In genomic region chrX:73787225-73787558, GRCm38 (mm10) we compare ENCODE assay signal across 7 mouse cellular contexts. TPM values are rescaled to one million over a fixed set of nuclear protein-coding genes. Genes with fewer than 3 reads are reported as not detected.
DNase-seq lines count a peak whose midpoint lies in the region; ATAC-seq lines count a peak whose summit lies in the region.

No protein-coding gene starts in this region.

- H3K9ac ChIP-seq in limb, embryonic 13.5 days, result peak overlapping the region; percentile 75
- peak overlapping the region; percentile 63 for H3K9ac ChIP-seq in stomach, embryonic 15.5 days

- H3K9me3 ChIP-seq in megakaryocyte, embryonic 14.5 days, result peaks cover 10% of the 10 kb centered on the region; the same call in 1 of the 2 replicates
- H3K9me3 ChIP-seq in erythroblast, embryonic 14.5 days (ENCODE audit: control insufficient read depth, low read length), result peaks cover 13% of the 10 kb centered on the region
- no peaks in the 10 kb centered on the region for H3K9me3 ChIP-seq in limb, embryonic 13.5 days
- H3K9me3 ChIP-seq in stomach, embryonic 15.5 days, result no peaks in the 10 kb centered on the region

- H3K4me1 ChIP-seq in megakaryocyte, embryonic 14.5 days, result peaks cover 42% of the 10 kb centered on the region
- peaks cover 35% of the 10 kb centered on the region for H3K4me1 ChIP-seq in erythroblast, embryonic 14.5 days (ENCODE audit: control insufficient read depth)
- peaks cover 12% of the 10 kb centered on the region for H3K4me1 ChIP-seq in limb, embryonic 13.5 days
- peaks cover 10% of the 10 kb centered on the region; the same call in 1 of the 2 replicates for H3K4me1 ChIP-seq in stomach, embryonic 15.5 days

- H3K36me3 ChIP-seq in megakaryocyte, embryonic 14.5 days (replicated peaks; ENCODE audit: low read length), result peaks cover 57% of the 10 kb centered on the region
- peaks cover 51% of the 10 kb centered on the region for H3K36me3 ChIP-seq in erythroblast, embryonic 14.5 days (ENCODE audit: control insufficient read depth)
- peaks cover 21% of the 10 kb centered on the region for H3K36me3 ChIP-seq in limb, embryonic 13.5 days
- no peaks in the 10 kb centered on the region for H3K36me3 ChIP-seq in stomach, embryonic 15.5 days

- WGBS in limb, embryonic 13.5 days, result 23% methylated on average over 22 of the region's 22 CpGs
- WGBS in stomach, embryonic 15.5 days, result 11% methylated on average over 20 of the region's 22 CpGs

- ATAC-seq in megakaryocyte, adult 5-6 weeks (ENCODE audit: poor library complexity, severe bottlenecking), result no peak; the same call in 1 of the 2 replicates
- ATAC-seq in limb, embryonic 13.5 days (ENCODE audit: low FRiP score, low read depth), result no peak; the same call in 1 of the 2 replicates
- ATAC-seq in stomach, embryonic 15.5 days (ENCODE audit: insufficient read depth, low FRiP score, low read depth), result peak; percentile 29

- no peak for DNase-seq in layer of hippocampus, postnatal 36 days
- DNase-seq in thymus, postnatal 36 days, result no peak

- peak overlapping the region; percentile 68 for H3K4me2 ChIP-seq in limb, embryonic 13.5 days (replicated peaks)
- H3K4me2 ChIP-seq in stomach, embryonic 15.5 days, result peak overlapping the region; percentile 52

- H3K27me3 ChIP-seq in megakaryocyte, embryonic 14.5 days (replicated peaks), result peaks cover 32% of the 10 kb centered on the region
- peaks cover 12% of the 10 kb centered on the region for H3K27me3 ChIP-seq in erythroblast, embryonic 14.5 days (ENCODE audit: control insufficient read depth)
- peaks cover 5% of the 10 kb centered on the region for H3K27me3 ChIP-seq in limb, embryonic 13.5 days
- H3K27me3 ChIP-seq in stomach, embryonic 15.5 days (replicated peaks), result no peaks in the 10 kb centered on the region

- H3K4me3 ChIP-seq in megakaryocyte, embryonic 14.5 days (replicated peaks), result peak overlapping the region; percentile 93
- H3K4me3 ChIP-seq in erythroblast, embryonic 14.5 days (replicated peaks), result peak overlapping the region; percentile 91
- peak overlapping the region; percentile 60 for H3K4me3 ChIP-seq in limb, embryonic 13.5 days
- H3K4me3 ChIP-seq in stomach, embryonic 15.5 days (replicated peaks), result peak overlapping the region; percentile 63

- peak overlapping the region; percentile 70; the same call in 1 of the 2 replicates for H3K27ac ChIP-seq in limb, embryonic 13.5 days
- peak overlapping the region; percentile 77; the same call in 1 of the 2 replicates for H3K27ac ChIP-seq in stomach, embryonic 15.5 days

RNA-seq across cellular contexts. Expression of gene Ssr4, which starts 0.4 kb away (rescaled TPM):
- polyA plus RNA-seq in megakaryocyte, embryonic 14.5 days (2012; ENCODE audit: insufficient read depth, low replicate concordance), result 53.1 and 60.4 TPM in 2 replicates
- total RNA-seq in megakaryocyte, adult 5-6 weeks (2015), result 250 and 261 TPM in 2 replicates
- total RNA-seq in megakaryocyte, adult 5-6 weeks (2017), result 127 and 142 TPM in 2 replicates
- polyA plus RNA-seq in erythroblast, embryonic 14.5 days (2012), result 2.6 and 3.5 TPM in 2 replicates
- polyA plus RNA-seq in limb, embryonic 13.5 days (2015; fragmentation: Nextera tagmentation; extraction: Ambion mirVana), result 182 TPM in 2 replicates
- polyA plus RNA-seq in stomach, embryonic 15.5 days (2015; fragmentation: Nextera tagmentation; extraction: Ambion mirVana), result 253 and 266 TPM in 2 replicates
- total RNA-seq in layer of hippocampus, postnatal 36 days (2021), result 10 to 100 TPM; 83.9 to 88.9 TPM

RNA-seq across cellular contexts. Expression of gene Idh3g, which starts 0.5 kb away (rescaled TPM):
- 4.7 and 20.7 TPM in 2 replicates for polyA plus RNA-seq in megakaryocyte, embryonic 14.5 days (2012; ENCODE audit: insufficient read depth, low replicate concordance)
- total RNA-seq in megakaryocyte, adult 5-6 weeks (2015), result 277 and 286 TPM in 2 replicates
- 154 and 172 TPM in 2 replicates for total RNA-seq in megakaryocyte, adult 5-6 weeks (2017)
- 4.3 and 5.1 TPM in 2 replicates for polyA plus RNA-seq in erythroblast, embryonic 14.5 days (2012)
- 200 and 206 TPM in 2 replicates for polyA plus RNA-seq in limb, embryonic 13.5 days (2015; fragmentation: Nextera tagmentation; extraction: Ambion mirVana)
- polyA plus RNA-seq in stomach, embryonic 15.5 days (2015; fragmentation: Nextera tagmentation; extraction: Ambion mirVana), result 202 and 211 TPM in 2 replicates
- total RNA-seq in layer of hippocampus, postnatal 36 days (2021), result 100 to 1,000 TPM; 194 to 202 TPM

RNA-seq across cellular contexts. Expression of gene Srpk3, which starts 13.0 kb away (rescaled TPM):
- 0.45 and 4.0 TPM in 2 replicates for polyA plus RNA-seq in megakaryocyte, embryonic 14.5 days (2012; ENCODE audit: insufficient read depth, low replicate concordance)
- not detected in 2 replicates for total RNA-seq in megakaryocyte, adult 5-6 weeks (2015)
- 0.45 TPM in 1 of 2 replicates, not detected in the other for total RNA-seq in megakaryocyte, adult 5-6 weeks (2017)
- not detected in 2 replicates for polyA plus RNA-seq in erythroblast, embryonic 14.5 days (2012)
- 23.8 and 25.7 TPM in 2 replicates for polyA plus RNA-seq in limb, embryonic 13.5 days (2015; fragmentation: Nextera tagmentation; extraction: Ambion mirVana)
- polyA plus RNA-seq in stomach, embryonic 15.5 days (2015; fragmentation: Nextera tagmentation; extraction: Ambion mirVana), result 2.2 and 4.8 TPM in 2 replicates
- total RNA-seq in layer of hippocampus, postnatal 36 days (2021), result 1 to 10 TPM; 5.1 to 5.8 TPM

RNA-seq across cellular contexts. Expression of gene Plxnb3, which starts 30.3 kb away (rescaled TPM):
- 1.2 and 3.1 TPM in 2 replicates for polyA plus RNA-seq in megakaryocyte, embryonic 14.5 days (2012; ENCODE audit: insufficient read depth, low replicate concordance)
- total RNA-seq in megakaryocyte, adult 5-6 weeks (2015), result 0.14 TPM in 1 of 2 replicates, not detected in the other
- 0.04 and 0.29 TPM in 2 replicates for total RNA-seq in megakaryocyte, adult 5-6 weeks (2017)
- polyA plus RNA-seq in erythroblast, embryonic 14.5 days (2012), result not detected in 2 replicates
- polyA plus RNA-seq in limb, embryonic 13.5 days (2015; fragmentation: Nextera tagmentation; extraction: Ambion mirVana), result 0.37 and 0.48 TPM in 2 replicates
- polyA plus RNA-seq in stomach, embryonic 15.5 days (2015; fragmentation: Nextera tagmentation; extraction: Ambion mirVana), result 0.67 and 0.68 TPM in 2 replicates
- total RNA-seq in layer of hippocampus, postnatal 36 days (2021), result 10 to 100 TPM; 12.0 to 15.5 TPM

RNA-seq across cellular contexts. Expression of gene Pdzd4, which starts 37.6 kb away (rescaled TPM):
- not detected in 2 replicates for polyA plus RNA-seq in megakaryocyte, embryonic 14.5 days (2012; ENCODE audit: insufficient read depth, low replicate concordance)
- 1.5 and 1.7 TPM in 2 replicates for total RNA-seq in megakaryocyte, adult 5-6 weeks (2015)
- 5.1 and 5.8 TPM in 2 replicates for total RNA-seq in megakaryocyte, adult 5-6 weeks (2017)
- polyA plus RNA-seq in erythroblast, embryonic 14.5 days (2012), result 0.02 TPM in 1 of 2 replicates, not detected in the other
- 1.2 and 1.6 TPM in 2 replicates for polyA plus RNA-seq in limb, embryonic 13.5 days (2015; fragmentation: Nextera tagmentation; extraction: Ambion mirVana)
- polyA plus RNA-seq in stomach, embryonic 15.5 days (2015; fragmentation: Nextera tagmentation; extraction: Ambion mirVana), result 0.83 and 0.84 TPM in 2 replicates
- total RNA-seq in layer of hippocampus, postnatal 36 days (2021), result 100 to 1,000 TPM in 1 of 2 experiments, 10 to 100 TPM in 1; 98.3 to 101 TPM

Comparison
In these comparisons a context has a peak if more than half of its experiments do, and no peak if none do; other contexts are left out.
1. RNA of gene Ssr4, which starts 0.4 kb away (polyA plus RNA-seq): 253 to 266 TPM in stomach, embryonic 15.5 days, 182 TPM in limb, embryonic 13.5 days and 53.1 to 60.4 TPM in megakaryocyte, embryonic 14.5 days; 2.6 to 3.5 TPM in erythroblast, embryonic 14.5 days; every median in the first group is over 10 times any median in the second.
2. Peak in every context shown above with its lines, with median percentiles within 50 percentile points of each other: H3K4me3 ChIP-seq.